Mouse (Mus musculus) c-Kit-positive CD71-positive TER-119-positive erythroid progenitor cells, embryonic 14.5 days (primary cell): ENCODE measurements around the gene Aars2.

ENCODE experiments used
- DNase-seq: peaks from one replicate; pipeline ENCODE4 v3.0.0-alpha.2; 2013; ENCODE audit warnings: low spot score

Aars2 gene

DNA sequence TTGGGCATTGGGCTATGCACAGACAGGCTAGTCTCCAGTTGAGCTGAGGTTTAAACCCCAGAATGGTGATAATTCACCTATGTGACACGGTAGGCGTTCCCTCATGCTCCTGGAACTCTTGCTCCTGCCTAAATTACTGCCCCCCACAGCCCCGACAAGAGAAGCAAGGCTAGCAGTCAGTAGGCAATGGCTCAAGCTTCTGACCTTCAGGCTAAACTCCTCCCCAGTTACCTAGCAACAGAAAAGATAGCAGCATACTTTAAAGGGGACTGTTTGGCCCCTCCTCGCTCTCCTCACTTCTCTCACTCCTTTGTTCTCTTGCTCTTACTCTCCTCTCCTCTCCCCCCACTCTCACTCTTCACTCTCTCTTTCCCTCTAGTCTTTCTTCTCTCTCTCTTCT is 5.7 kb upstream of the Aars2 start:
- no peak for DNase-seq

DNA sequence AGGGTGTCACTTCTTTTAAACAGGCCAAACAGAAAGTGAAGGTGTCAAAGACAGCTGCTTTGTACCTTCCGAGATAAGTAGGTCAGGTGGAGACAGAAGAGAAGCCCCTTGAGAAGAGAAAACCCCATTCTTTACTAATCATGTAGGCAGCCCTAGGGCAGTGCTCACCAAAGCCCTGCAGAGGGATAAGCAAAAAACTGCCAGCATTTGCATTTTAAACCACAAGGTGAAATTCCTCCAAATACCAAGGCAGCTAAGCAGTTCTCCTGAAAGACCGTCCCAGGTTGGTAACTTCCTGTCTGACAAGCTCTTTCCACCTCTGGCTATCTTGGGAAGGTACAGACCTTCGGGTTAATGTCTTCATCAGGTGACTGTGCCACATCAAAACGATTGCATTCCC is 4.3 kb upstream of the Aars2 start:
- no peak for DNase-seq

GRCm38 (mm10) chr17:45503301-45503973 is 3.2 kb upstream of the Aars2 start:
- no peak for DNase-seq

DNA sequence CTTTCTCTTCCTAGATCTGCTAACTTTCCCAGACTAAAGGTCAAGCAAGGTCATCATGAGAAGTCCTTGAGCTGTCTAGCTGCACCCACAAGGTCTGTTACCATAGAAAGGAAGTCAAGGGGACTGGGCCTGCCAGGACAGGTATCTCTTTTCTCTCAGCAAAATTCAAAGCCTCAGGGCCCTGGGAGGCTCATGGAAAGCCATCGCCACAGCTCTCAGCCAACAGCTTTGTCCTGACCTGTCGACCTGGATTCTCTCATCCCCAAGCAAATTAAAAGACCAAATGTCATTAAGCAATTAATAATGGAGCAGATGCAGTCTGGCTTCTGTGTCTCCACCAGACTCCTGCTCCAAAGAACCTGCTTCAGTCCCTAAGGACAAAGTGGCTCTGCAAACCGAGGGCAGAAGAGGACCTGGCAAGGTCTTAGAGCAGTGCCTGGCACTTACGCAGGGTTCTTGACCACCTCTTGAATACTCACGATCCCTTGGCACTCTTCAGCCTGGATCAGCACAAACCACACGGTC is 638 bp upstream of the Aars2 start:
- no peak for DNase-seq

GRCm38 (mm10) chr17:45510871-45511270 is 4.2 kb downstream of the Aars2 start:
- no peak for DNase-seq

- no peak for DNase-seq
These were observed 5.1 kb downstream of the Aars2 start for GRCm38 (mm10) chr17:45511757-45512156.

GRCm38 (mm10) chr17:45515204-45515726 is 8.6 kb downstream of the Aars2 start:
- no peak for DNase-seq

- DNase-seq = no peak
These were observed 9.2 kb downstream of the Aars2 start for GRCm38 (mm10) chr17:45515806-45516205.

- peak; percentile 67 for DNase-seq
These were observed 9.8 kb downstream of the Aars2 start for GRCm38 (mm10) chr17:45516488-45516887.

GRCm38 (mm10) chr17:45517135-45517534 is 10.5 kb downstream of the Aars2 start:
- no peak for DNase-seq

- DNase-seq = no peak
These were observed 11.0 kb downstream of the Aars2 start for GRCm38 (mm10) chr17:45517549-45518215.

GRCm38 (mm10) chr17:45518766-45519475 is 12.3 kb downstream of the Aars2 start:
- DNase-seq = no peak

DNA sequence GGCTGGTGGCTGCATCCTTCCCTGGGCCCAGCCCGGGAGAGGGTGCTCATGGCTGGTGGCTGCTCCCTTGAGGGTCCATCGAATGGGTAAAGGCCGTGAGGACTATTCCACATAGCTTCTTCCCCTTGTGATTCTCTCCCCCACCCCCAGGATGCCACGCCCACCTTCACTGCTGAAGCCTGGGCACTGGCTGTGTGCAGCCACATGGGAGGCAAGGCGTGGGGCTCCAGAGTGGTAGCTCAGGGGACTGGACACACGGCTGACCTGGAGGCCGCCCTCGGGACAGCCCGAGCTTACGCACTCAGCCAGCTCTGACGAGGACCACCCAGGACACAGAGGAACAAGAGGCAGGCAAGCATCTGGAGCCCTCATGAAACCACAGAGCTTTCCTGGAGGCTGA is 13.5 kb downstream of the Aars2 start:
- DNase-seq = no peak

GRCm38 (mm10) chr17:45523263-45523662 is 16.6 kb downstream of the Aars2 start, which contains the start of gene Tcte1:
Gene Tcte1 (plus strand): TSS chr17:45523434.
- no peak for DNase-seq

DNA sequence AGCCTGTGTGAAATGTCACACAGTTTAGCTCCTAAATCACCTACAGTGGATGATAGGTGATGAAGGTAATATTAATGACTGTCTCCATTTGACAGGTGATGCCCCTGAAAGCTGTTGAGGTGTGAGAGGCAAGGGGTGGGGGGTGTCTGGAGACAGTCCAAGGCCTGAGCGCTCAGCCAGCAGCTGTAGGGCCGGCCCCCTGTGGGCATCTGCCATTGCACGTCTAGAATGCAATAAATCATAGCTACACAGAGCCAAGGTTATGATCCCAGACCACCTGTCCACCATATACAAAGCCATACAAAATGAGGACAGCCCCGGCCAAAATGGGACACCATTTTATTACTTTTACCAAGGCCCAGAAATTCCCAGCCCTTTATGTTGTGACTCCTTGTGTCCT is 18.3 kb downstream of the Aars2 start:
- no peak for DNase-seq

DNA sequence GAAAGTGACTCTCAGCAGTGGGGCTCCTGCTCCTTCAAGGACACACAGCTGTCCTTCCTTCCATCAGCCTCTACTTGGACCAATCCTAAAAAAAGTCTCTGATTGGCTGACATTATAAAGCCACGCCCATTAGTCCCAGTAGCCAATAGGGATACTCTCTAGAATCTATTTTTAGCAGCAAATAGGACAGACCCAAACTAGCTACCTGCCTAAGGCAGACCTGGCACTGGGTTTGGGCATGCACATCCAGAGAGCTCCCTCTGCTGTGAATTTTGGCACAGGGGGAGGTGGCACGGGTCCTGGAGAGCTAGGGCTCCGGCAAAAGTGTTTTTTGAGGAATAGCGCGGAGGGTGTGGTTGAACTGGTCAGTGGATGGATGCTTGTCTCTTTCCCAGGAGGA is 19.9 kb downstream of the Aars2 start:
- DNase-seq = no peak

- DNase-seq = no peak
These were observed 23.7 kb downstream of the Aars2 start for GRCm38 (mm10) chr17:45530346-45530782.

DNA sequence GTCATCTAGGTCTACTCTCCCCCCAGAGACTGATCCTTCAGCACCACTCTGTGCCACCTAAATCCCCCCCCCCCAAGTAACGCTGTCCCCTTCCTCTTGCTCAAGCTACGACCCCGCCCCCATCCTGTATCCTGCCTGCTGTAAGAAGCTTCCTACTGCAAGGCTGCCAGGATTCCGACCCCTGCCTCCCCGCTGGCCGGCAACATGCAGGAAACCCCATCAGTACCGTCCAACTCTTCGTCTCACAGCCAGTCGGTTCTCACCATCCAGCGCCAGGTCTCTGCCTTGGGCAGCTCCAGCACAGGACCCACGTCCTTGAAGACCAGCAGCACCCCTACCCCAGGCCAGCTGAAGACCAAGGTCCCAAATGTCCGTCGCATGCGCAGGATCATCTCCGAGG is 26.3 kb downstream of the Aars2 start:
- no peak for DNase-seq

DNA sequence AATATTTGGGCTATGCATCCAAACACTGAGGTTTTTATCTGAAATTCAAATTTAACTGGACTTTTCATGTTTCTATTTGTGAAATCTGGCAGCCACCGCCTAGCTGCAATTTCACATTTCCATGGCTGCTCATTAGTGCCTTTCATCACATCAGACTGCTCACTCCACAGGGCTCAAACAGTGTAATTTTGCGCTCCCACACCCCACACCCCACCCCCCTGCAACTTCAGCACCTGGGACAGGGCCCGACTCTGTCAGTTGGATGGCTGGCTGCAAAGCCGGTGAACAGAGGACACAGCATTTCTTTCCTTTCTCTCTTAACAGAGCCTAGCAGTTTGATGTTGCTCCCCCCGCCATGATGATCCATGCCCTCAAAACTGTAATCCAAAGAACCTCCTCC is 29.6 kb downstream of the Aars2 start:
- no peak for DNase-seq

- DNase-seq = no peak
These were observed 31.8 kb downstream of the Aars2 start for GRCm38 (mm10) chr17:45538394-45538793.

- DNase-seq = no peak
These were observed 33.0 kb downstream of the Aars2 start for GRCm38 (mm10) chr17:45539664-45540063.

- DNase-seq = no peak
These were observed 35.5 kb downstream of the Aars2 start for GRCm38 (mm10) chr17:45542129-45542528.

- DNase-seq = no peak
These were observed 36.1 kb downstream of the Aars2 start for GRCm38 (mm10) chr17:45542705-45543104.
